Comparison of ENCODE assay signal across 23 mouse cellular contexts in the genomic region with DNA sequence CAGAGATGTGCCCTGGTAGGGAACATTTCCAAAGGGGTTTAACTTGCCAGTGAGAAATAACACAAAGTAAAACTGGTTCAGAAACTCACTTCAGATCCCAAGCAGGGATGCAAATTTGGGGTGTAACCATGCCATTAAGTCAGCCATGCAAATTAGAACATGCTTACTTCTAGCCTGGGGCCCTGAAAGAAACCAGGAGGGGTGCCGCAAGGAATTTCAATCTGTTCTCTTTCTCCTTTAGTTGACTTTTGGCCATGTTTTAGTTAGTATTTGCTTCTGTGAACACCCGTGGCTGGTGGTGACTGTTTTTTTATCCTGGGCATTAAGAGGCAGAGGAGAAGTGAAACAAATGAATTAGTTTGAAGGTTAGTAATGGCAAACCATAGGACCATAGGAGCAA.
"Had no signal": no experiment of that assay in that cellular context is flagged by ENCODE, and none has a peak within 500 bp of the region (broad histone marks: within the 10 kb centered on the region; RNA-seq: fewer than 3 reads in every experiment).

No protein-coding gene starts in this region.

- H3K9me3 ChIP-seq: limb, embryonic 10.5 days; limb, embryonic 13.5 days; liver, embryonic 12.5 days; liver, embryonic 15.5 days; lung, embryonic 15.5 days; midbrain, embryonic 10.5 days; midbrain, embryonic 13.5 days; neural tube, embryonic 13.5 days; stomach, embryonic 15.5 days had no signal

- H3K27ac ChIP-seq: kidney, postnatal 0 days; limb, embryonic 10.5 days; limb, embryonic 13.5 days; liver, embryonic 12.5 days; liver, embryonic 15.5 days; lung, embryonic 15.5 days; midbrain, embryonic 10.5 days; midbrain, embryonic 13.5 days; neural tube, embryonic 13.5 days; stomach, embryonic 15.5 days had no signal

- DNase-seq: liver; lung, adult 18-20 months; lung, postnatal 10 days; lung, postnatal 36 days; retina, postnatal 1 day; right cerebral cortex, postnatal 25 days; spleen, adult 18-20 months; thymus, postnatal 25 days had no signal

- H3K36me3 ChIP-seq: limb, embryonic 10.5 days; limb, embryonic 13.5 days; liver, embryonic 12.5 days; liver, embryonic 15.5 days; lung, embryonic 15.5 days; midbrain, embryonic 10.5 days; midbrain, embryonic 13.5 days; neural tube, embryonic 13.5 days; stomach, embryonic 15.5 days had no signal

- H3K27me3 ChIP-seq: limb, embryonic 13.5 days; liver, embryonic 12.5 days; liver, embryonic 15.5 days; lung, embryonic 15.5 days; megakaryocyte, embryonic 14.5 days; midbrain, embryonic 13.5 days; neural tube, embryonic 13.5 days; stomach, embryonic 15.5 days had no signal

- H3K9ac ChIP-seq: limb, embryonic 13.5 days; liver, embryonic 12.5 days; liver, embryonic 15.5 days; lung, embryonic 15.5 days; midbrain, embryonic 13.5 days; neural tube, embryonic 13.5 days; stomach, embryonic 15.5 days had no signal

- H3K4me3 ChIP-seq: limb, embryonic 10.5 days; limb, embryonic 13.5 days; liver, embryonic 12.5 days; liver, embryonic 15.5 days; lung, embryonic 15.5 days; megakaryocyte, embryonic 14.5 days; midbrain, embryonic 10.5 days; midbrain, embryonic 13.5 days; myocyte; neural tube, embryonic 13.5 days; stomach, embryonic 15.5 days had no signal

- H3K4me1 ChIP-seq: limb, embryonic 10.5 days; limb, embryonic 13.5 days; liver, embryonic 12.5 days; liver, embryonic 15.5 days; lung, embryonic 15.5 days; megakaryocyte, embryonic 14.5 days; midbrain, embryonic 10.5 days; midbrain, embryonic 13.5 days; neural tube, embryonic 13.5 days; stomach, embryonic 15.5 days had no signal

- H3K4me2 ChIP-seq: limb, embryonic 13.5 days; liver, embryonic 12.5 days; liver, embryonic 15.5 days; lung, embryonic 15.5 days; midbrain, embryonic 13.5 days; neural tube, embryonic 13.5 days; stomach, embryonic 15.5 days had no signal

- ATAC-seq: inflammation-experienced regulatory T-cells, adult 6 months; intestine, embryonic 16.5 days; liver, embryonic 12.5 days; midbrain, embryonic 13.5 days; midbrain, embryonic 16.5 days had no signal
